Mouse (Mus musculus) myocyte (in vitro differentiated cells): ENCODE results near the gene Os9. TPM values are rescaled to one million over a fixed set of nuclear protein-coding genes. Genes with fewer than 3 reads are reported as not detected.

ENCODE experiments used
- H3K27me3 ChIP-seq: one replicate; pipeline ENCODE4 v1.6.1; 2011; ENCODE audit not compliant: control insufficient read depth, insufficient read depth, insufficient read length
- H3K36me3 ChIP-seq: one replicate; pipeline ENCODE4 v1.6.1; 2011; ENCODE audit not compliant: control insufficient read depth, insufficient read depth
- H3K4me2 ChIP-seq: one replicate; pipeline ENCODE4 v1.6.1; 2011; ENCODE audit warnings: low read depth, control low read depth
- H3K4me3 ChIP-seq: one replicate; pipeline ENCODE4 v1.5.1; 2011; ENCODE audit warnings: mild to moderate bottlenecking, control low read depth, moderate library complexity
- H3K79me2 ChIP-seq: one replicate; pipeline ENCODE4 v1.6.1; 2011; ENCODE audit not compliant: control insufficient read depth, insufficient read depth
- H3ac ChIP-seq: one replicate; pipeline ENCODE4 v1.6.1; 2011; ENCODE audit not compliant: control insufficient read depth, insufficient read length
- CEBPB ChIP-seq: IDR thresholded peaks from 2 replicates; pipeline ENCODE4 v1.6.1; 2011; ENCODE audit warnings: mild to moderate bottlenecking, moderate library complexity; ENCODE audit not compliant: poor library complexity, insufficient read depth, severe bottlenecking
- E2F4 ChIP-seq: IDR thresholded peaks from one replicate; pipeline ENCODE4 v1.6.1; 2011; ENCODE audit warnings: mild to moderate bottlenecking, control low read depth, moderate library complexity; ENCODE audit not compliant: insufficient read depth
- MAX ChIP-seq: IDR thresholded peaks from one replicate; pipeline ENCODE4 v1.6.1; 2011; ENCODE audit warnings: low read depth, mild to moderate bottlenecking, control low read depth
- MYOD1 ChIP-seq, 3 experiments: IDR thresholded peaks; one replicate each; pipeline ENCODE4 v1.6.1; 2011; ENCODE audit warnings: control low read depth in 2 of 3, low read depth in 2 of 3, mild to moderate bottlenecking in 2 of 3, moderate library complexity in 1 of 3; ENCODE audit not compliant: insufficient read length in 2 of 3, control insufficient read depth in 1 of 3
- MYOG ChIP-seq, 3 experiments: IDR thresholded peaks; one replicate each; pipeline ENCODE4 v1.6.1; 2011; ENCODE audit warnings: control low read depth in 2 of 3, low read depth in 2 of 3, mild to moderate bottlenecking in 2 of 3; ENCODE audit not compliant: insufficient read length in 2 of 3, control insufficient read depth in 1 of 3, insufficient read depth in 1 of 3
- POLR2A ChIP-seq: IDR thresholded peaks from one replicate; pipeline ENCODE4 v1.6.1; 2011; ENCODE audit warnings: low read depth, mild to moderate bottlenecking, control low read depth, moderate library complexity; ENCODE audit not compliant: insufficient read length
- POLR2AphosphoS2 ChIP-seq: IDR thresholded peaks from one replicate; pipeline ENCODE4 v1.6.1; 2011; ENCODE audit warnings: low read depth, control low read depth; ENCODE audit not compliant: insufficient read length
- REST ChIP-seq: IDR thresholded peaks from one replicate; pipeline ENCODE4 v1.6.1; 2011; ENCODE audit warnings: mild to moderate bottlenecking, control low read depth, moderate library complexity; ENCODE audit not compliant: insufficient read depth, insufficient read length
- SRF ChIP-seq: IDR thresholded peaks from one replicate; pipeline ENCODE4 v1.6.1; 2011; ENCODE audit warnings: low read depth; ENCODE audit not compliant: control insufficient read depth, insufficient read length
- TCF12 ChIP-seq: IDR thresholded peaks from one replicate; pipeline ENCODE4 v1.6.1; 2011; ENCODE audit warnings: mild to moderate bottlenecking, control low read depth; ENCODE audit not compliant: poor library complexity, insufficient read depth, severe bottlenecking
- TCF3 ChIP-seq: IDR thresholded peaks from one replicate; pipeline ENCODE4 v1.6.1; 2011; ENCODE audit warnings: low read depth, control low read depth; ENCODE audit not compliant: insufficient read length
- USF1 ChIP-seq: IDR thresholded peaks from one replicate; pipeline ENCODE4 v1.6.1; 2011; ENCODE audit warnings: low read depth, mild to moderate bottlenecking, control low read depth, moderate library complexity
- polyA plus RNA-seq: library from polyadenylated mRNA; unstranded; fragments of >200 nt; fragmentation: generic; extraction: Trizol; gene quantifications from one replicate; pipeline ENCODE4 v1.2.1, GENCODE M21; 2012; ENCODE audit warnings: missing spikeins

Gene Os9
- polyA plus RNA-seq, 1 experiment = 67.2 TPM

GRCm38 (mm10) chr10:127160728-127161127 lies 39.8 kb upstream of the Os9 start:
- Histone ChIP-seq H3K4me3 (no peak overlapping the region), H3K4me2 (no peak overlapping the region), H3K36me3 (no peaks in the 10 kb centered on the region), H3K79me2 (no peaks in the 10 kb centered on the region), H3ac (no peak overlapping the region), H3K27me3 (no peaks in the 10 kb centered on the region)
- TF ChIP-seq POLR2AphosphoS2 (no peak), CEBPB (no peak), MAX (no peak), TCF12 (no peak), USF1 (no peak), SRF (no peak), TCF3 (no peak), E2F4 (no peak)

GRCm38 (mm10) chr10:127160081-127160480 lies 39.1 kb upstream of the Os9 start:
- no peak overlapping the region for H3K4me2 ChIP-seq
- H3K36me3 ChIP-seq = no peaks in the 10 kb centered on the region
- TF ChIP-seq MAX (no peak), POLR2AphosphoS2 (no peak), USF1 (no peak), SRF (no peak), REST (no peak), TCF12 (no peak), MYOG (IDR thresholded peaks at IDR 0.05; ENCODE audit: control insufficient read depth in 1 of 3, insufficient read depth in 1 of 3, insufficient read length in 2 of 3, low read depth in 2 of 3) (no peak), E2F4 (no peak), TCF3 (no peak), MYOD1 (IDR thresholded peaks at IDR 0.05; ENCODE audit: control insufficient read depth in 1 of 3, insufficient read length in 2 of 3, low read depth in 2 of 3) (no peak), CEBPB (no peak), POLR2A (no peak)
- H3K79me2 ChIP-seq = no peaks in the 10 kb centered on the region
- no peaks in the 10 kb centered on the region for H3K27me3 ChIP-seq
- no peak overlapping the region for H3K4me3 ChIP-seq
- H3ac ChIP-seq = no peak overlapping the region

- H3K4me2 ChIP-seq = no peak overlapping the region
- no peak overlapping the region for H3K4me3 ChIP-seq
- TF ChIP-seq POLR2AphosphoS2 (no peak), TCF3 (no peak), E2F4 (no peak), MYOG (IDR thresholded peaks at IDR 0.05; ENCODE audit: control insufficient read depth in 1 of 3, insufficient read depth in 1 of 3, insufficient read length in 2 of 3, low read depth in 2 of 3) (no peak), TCF12 (no peak), USF1 (no peak), REST (no peak), CEBPB (no peak), SRF (no peak), POLR2A (no peak), MAX (no peak)
- no peak overlapping the region for H3ac ChIP-seq
- H3K36me3 ChIP-seq = no peaks in the 10 kb centered on the region
- no peaks in the 10 kb centered on the region for H3K27me3 ChIP-seq
- H3K79me2 ChIP-seq = no peaks in the 10 kb centered on the region
Measured at GRCm38 (mm10) chr10:127158471-127158870, 37.5 kb upstream of the Os9 start.

- Histone ChIP-seq H3K4me3 (no peak overlapping the region), H3K36me3 (no peaks in the 10 kb centered on the region), H3K79me2 (no peaks in the 10 kb centered on the region), H3K4me2 (no peak overlapping the region), H3K27me3 (no peaks in the 10 kb centered on the region), H3ac (no peak overlapping the region)
- TF ChIP-seq MAX = no peak
- no peak for TF ChIP-seq POLR2AphosphoS2
- TF ChIP-seq USF1 = no peak
- TF ChIP-seq MYOG (IDR thresholded peaks at IDR 0.05; ENCODE audit: control insufficient read depth in 1 of 3, insufficient read depth in 1 of 3, insufficient read length in 2 of 3, low read depth in 2 of 3) = no peak
- no peak for TF ChIP-seq POLR2A
- TF ChIP-seq CEBPB = no peak
- no peak for TF ChIP-seq TCF12
- TF ChIP-seq TCF3 = no peak
- no peak for TF ChIP-seq MYOD1 (IDR thresholded peaks at IDR 0.05; ENCODE audit: control insufficient read depth in 1 of 3, insufficient read length in 2 of 3, low read depth in 2 of 3)
- no peak for TF ChIP-seq REST
- TF ChIP-seq E2F4 = no peak
- no peak for TF ChIP-seq SRF
Measured at GRCm38 (mm10) chr10:127156511-127156910, 35.6 kb upstream of the Os9 start.

GRCm38 (mm10) chr10:127156089-127156488 lies 35.2 kb upstream of the Os9 start:
- no peak for TF ChIP-seq TCF12
- TF ChIP-seq REST = no peak
- no peak for TF ChIP-seq MYOD1 (IDR thresholded peaks at IDR 0.05; ENCODE audit: control insufficient read depth in 1 of 3, insufficient read length in 2 of 3, low read depth in 2 of 3)
- TF ChIP-seq TCF3 = no peak
- no peak for TF ChIP-seq POLR2AphosphoS2
- TF ChIP-seq SRF = no peak
- TF ChIP-seq E2F4 = no peak
- TF ChIP-seq USF1 = no peak
- no peak for TF ChIP-seq MAX

More at GRCm38 (mm10) chr10:127156089-127156488, 35.2 kb upstream of the Os9 start:
- no peak overlapping the region for H3ac ChIP-seq
- no peaks in the 10 kb centered on the region for H3K36me3 ChIP-seq
- H3K4me3 ChIP-seq = no peak overlapping the region
- no peaks in the 10 kb centered on the region for H3K79me2 ChIP-seq
- no peak overlapping the region for H3K4me2 ChIP-seq
- H3K27me3 ChIP-seq = no peaks in the 10 kb centered on the region
